Mouse (Mus musculus): ENCODE data around the gene Rbbp5. TPM values are rescaled to one million over a fixed set of nuclear protein-coding genes. Genes with fewer than 3 reads are reported as not detected.

Rbbp5 gene
- polyA plus RNA-seq, 1 experiment from 2014 or later = 41.9 TPM

DNA sequence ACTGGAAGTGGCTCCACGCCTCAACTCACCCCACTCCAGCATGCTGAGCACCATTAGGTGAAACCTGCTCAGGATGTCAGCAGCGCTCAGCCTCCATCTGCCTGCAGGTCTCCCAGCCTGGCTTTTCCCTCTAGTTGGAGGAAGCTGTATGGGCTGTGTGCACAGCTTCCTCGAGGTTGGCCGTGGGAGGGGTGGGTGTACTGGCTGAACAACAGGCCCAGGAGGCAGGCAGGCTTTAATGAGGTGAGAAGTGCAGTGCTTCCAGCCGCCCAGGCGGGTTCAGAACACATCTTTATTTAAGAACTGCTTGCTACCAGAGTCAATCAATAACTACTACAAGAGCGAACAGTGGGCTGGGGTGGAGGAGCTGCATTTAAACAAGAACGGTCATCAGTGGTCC lies 34.4 kb downstream of the Rbbp5 start:
- ATAC-seq (ENCODE audit: low read depth) = peak; percentile 24; the same call in 1 of the 2 replicates
- 47% methylated on average over 8 of the region's 8 CpGs for WGBS
- H3K4me3 ChIP-seq (ENCODE audit: low read depth, low read length) = no peak overlapping the region
- no peaks in the 10 kb centered on the region for H3K9me3 ChIP-seq (ENCODE audit: control insufficient read depth, low read length)
- H3K4me1 ChIP-seq (ENCODE audit: control insufficient read depth, insufficient read depth, low read length) = 0 out of 2 replicates have a peak, but pooled peaks cover 3% of the 10 kb centered on the region
- peaks cover 17% of the 10 kb centered on the region for H3K36me3 ChIP-seq (ENCODE audit: control insufficient read depth, insufficient read depth, low read length)
- no peak overlapping the region for H3K4me2 ChIP-seq (ENCODE audit: low read depth, low read length)
- H3K9ac ChIP-seq (replicated peaks; ENCODE audit: low read depth, low read length) = no peak overlapping the region
- H3K27me3 ChIP-seq (ENCODE audit: control insufficient read depth, insufficient read depth, low read length) = no peaks in the 10 kb centered on the region
- H3K27ac ChIP-seq (ENCODE audit: low read depth, low read length) = no peak overlapping the region

DNA sequence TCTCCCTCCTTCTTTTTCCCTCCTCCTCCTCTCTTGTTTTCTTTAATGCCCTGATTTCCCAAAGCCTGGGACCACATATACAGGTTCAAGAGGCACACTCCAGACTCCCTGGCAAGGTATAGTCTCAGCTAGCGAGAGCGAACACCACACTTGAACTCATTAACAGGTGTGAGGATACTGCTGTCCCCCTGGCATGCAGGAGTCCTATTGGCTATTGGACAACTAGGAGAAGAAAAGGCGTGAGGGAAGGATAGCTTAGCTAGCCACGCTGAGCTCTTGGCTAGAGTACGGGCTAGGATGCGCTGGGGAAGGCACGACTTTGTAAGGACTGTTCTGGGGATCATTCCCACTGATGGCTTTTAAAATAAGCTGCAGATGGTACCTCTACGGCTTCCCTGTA lies 34.9 kb downstream of the Rbbp5 start:
- H3K36me3 ChIP-seq (ENCODE audit: control insufficient read depth, insufficient read depth, low read length) = peaks cover 20% of the 10 kb centered on the region
- no peak overlapping the region for H3K27ac ChIP-seq (ENCODE audit: low read depth, low read length)
- H3K4me1 ChIP-seq (ENCODE audit: control insufficient read depth, insufficient read depth, low read length) = 0 out of 2 replicates have a peak, but pooled peaks cover 3% of the 10 kb centered on the region
- no peak overlapping the region for H3K9ac ChIP-seq (replicated peaks; ENCODE audit: low read depth, low read length)
- no peaks in the 10 kb centered on the region for H3K27me3 ChIP-seq (ENCODE audit: control insufficient read depth, insufficient read depth, low read length)
- H3K4me2 ChIP-seq (ENCODE audit: low read depth, low read length) = no peak overlapping the region
- ATAC-seq (ENCODE audit: low read depth) = no peak
- H3K4me3 ChIP-seq (ENCODE audit: low read depth, low read length) = no peak overlapping the region
- WGBS = 80% methylated on average over 8 of the region's 8 CpGs
- H3K9me3 ChIP-seq (ENCODE audit: control insufficient read depth, low read length) = no peaks in the 10 kb centered on the region

DNA sequence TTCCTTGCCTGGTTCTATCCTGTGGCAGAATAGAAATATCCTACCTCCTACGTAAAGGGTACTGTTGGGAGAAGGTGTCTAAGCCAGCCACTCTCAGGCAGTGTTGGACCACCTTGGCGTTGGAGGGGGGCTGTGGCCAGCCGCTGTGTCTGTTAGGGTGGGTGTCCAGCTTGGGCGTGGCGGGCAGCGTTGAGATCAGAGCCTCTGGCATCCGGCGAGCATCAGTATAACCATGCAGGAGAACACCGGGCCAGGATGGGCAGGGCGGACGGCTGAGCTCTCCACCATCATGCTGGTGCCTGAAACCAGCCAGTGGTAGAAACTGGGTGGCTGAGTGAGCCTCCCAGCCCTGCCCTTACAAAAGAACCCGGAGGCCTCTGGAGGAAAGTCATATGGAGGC lies 38.2 kb downstream of the Rbbp5 start:
- peaks cover 28% of the 10 kb centered on the region for H3K36me3 ChIP-seq (ENCODE audit: control insufficient read depth, insufficient read depth, low read length)
- no peak overlapping the region for H3K4me3 ChIP-seq (ENCODE audit: low read depth, low read length)
- no peaks in the 10 kb centered on the region for H3K27me3 ChIP-seq (ENCODE audit: control insufficient read depth, insufficient read depth, low read length)
- 91% methylated on average over 12 of the region's 12 CpGs for WGBS
- ATAC-seq (ENCODE audit: low read depth) = no peak
- H3K9me3 ChIP-seq (ENCODE audit: control insufficient read depth, low read length) = no peaks in the 10 kb centered on the region
- H3K9ac ChIP-seq (replicated peaks; ENCODE audit: low read depth, low read length) = no peak overlapping the region
- 0 out of 2 replicates have a peak, but pooled peaks cover 3% of the 10 kb centered on the region for H3K4me1 ChIP-seq (ENCODE audit: control insufficient read depth, insufficient read depth, low read length)
- H3K27ac ChIP-seq (ENCODE audit: low read depth, low read length) = no peak overlapping the region
- no peak overlapping the region for H3K4me2 ChIP-seq (ENCODE audit: low read depth, low read length)

DNA sequence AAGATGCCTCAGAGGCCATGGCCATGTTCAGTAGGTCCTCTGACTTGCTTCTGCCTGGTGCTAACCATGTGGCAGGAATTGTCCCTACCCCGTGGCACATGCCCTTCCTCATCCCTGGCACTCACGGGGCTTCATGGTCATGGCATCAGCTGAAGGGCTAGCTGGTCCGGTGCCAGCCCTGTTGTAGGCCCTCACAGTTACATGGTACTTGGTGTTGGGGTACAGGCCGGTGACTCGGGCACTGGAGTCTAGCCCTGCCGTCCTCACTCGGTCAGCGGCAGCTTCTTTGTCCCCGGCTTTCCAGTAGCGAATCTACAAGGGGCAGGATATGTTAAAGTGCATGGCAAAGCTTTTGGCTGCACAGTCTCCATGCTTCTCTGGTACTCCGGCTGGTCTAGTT lies 39.6 kb downstream of the Rbbp5 start:
- no peak overlapping the region for H3K4me2 ChIP-seq (ENCODE audit: low read depth, low read length)
- H3K9ac ChIP-seq (replicated peaks; ENCODE audit: low read depth, low read length) = no peak overlapping the region
- H3K36me3 ChIP-seq (ENCODE audit: control insufficient read depth, insufficient read depth, low read length) = peaks cover 30% of the 10 kb centered on the region
- no peaks in the 10 kb centered on the region for H3K9me3 ChIP-seq (ENCODE audit: control insufficient read depth, low read length)
- H3K27ac ChIP-seq (ENCODE audit: low read depth, low read length) = no peak overlapping the region
- no peak for ATAC-seq (ENCODE audit: low read depth)
- no peaks in the 10 kb centered on the region for H3K27me3 ChIP-seq (ENCODE audit: control insufficient read depth, insufficient read depth, low read length)
- H3K4me1 ChIP-seq (ENCODE audit: control insufficient read depth, insufficient read depth, low read length) = no peaks in the 10 kb centered on the region
- no peak overlapping the region for H3K4me3 ChIP-seq (ENCODE audit: low read depth, low read length)
- WGBS = 96% methylated on average over 11 of the region's 11 CpGs

DNA sequence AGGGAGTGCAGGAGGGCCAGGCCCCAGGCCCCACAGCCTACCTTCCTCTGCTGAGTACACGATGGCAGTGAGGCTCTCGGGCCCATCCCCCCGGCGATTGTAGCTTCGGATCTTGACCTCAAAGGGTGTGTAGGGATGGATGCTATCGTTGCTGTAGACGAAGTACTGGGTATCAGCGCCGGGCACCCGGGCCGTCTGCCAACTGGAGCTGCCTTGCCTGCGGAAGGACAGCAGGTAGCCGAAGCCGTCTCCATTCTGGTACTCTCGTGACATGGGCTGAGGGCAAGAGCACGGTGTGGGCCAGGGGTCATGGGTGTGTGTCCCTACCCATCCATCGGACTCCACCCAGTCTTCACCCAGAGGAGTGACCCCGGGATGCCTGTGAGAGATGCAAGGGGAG lies 41.5 kb downstream of the Rbbp5 start:
- 84% methylated on average over 18 of the region's 18 CpGs for WGBS

GRCm38 (mm10) chr1:132519734-132520133 lies 42.6 kb downstream of the Rbbp5 start:
- Histone ChIP-seq H3K9me3 (ENCODE audit: control insufficient read depth, low read length) (no peaks in the 10 kb centered on the region), H3K27ac (ENCODE audit: low read depth, low read length) (no peak overlapping the region), H3K27me3 (ENCODE audit: control insufficient read depth, insufficient read depth, low read length) (no peaks in the 10 kb centered on the region), H3K4me3 (ENCODE audit: low read depth, low read length) (no peak overlapping the region), H3K36me3 (ENCODE audit: control insufficient read depth, insufficient read depth, low read length) (peaks cover 37% of the 10 kb centered on the region), H3K9ac (replicated peaks; ENCODE audit: low read depth, low read length) (no peak overlapping the region), H3K4me2 (ENCODE audit: low read depth, low read length) (no peak overlapping the region), H3K4me1 (ENCODE audit: control insufficient read depth, insufficient read depth, low read length) (no peaks in the 10 kb centered on the region)
- ATAC-seq (ENCODE audit: low read depth) = no peak
- WGBS = 93% methylated on average over 11 of the region's 11 CpGs

More for the DNA sequence above, 41.5 kb downstream of the Rbbp5 start:
- Histone ChIP-seq H3K36me3 (ENCODE audit: control insufficient read depth, insufficient read depth, low read length) (peaks cover 43% of the 10 kb centered on the region), H3K9me3 (ENCODE audit: control insufficient read depth, low read length) (no peaks in the 10 kb centered on the region), H3K4me1 (ENCODE audit: control insufficient read depth, insufficient read depth, low read length) (no peaks in the 10 kb centered on the region), H3K4me2 (ENCODE audit: low read depth, low read length) (no peak overlapping the region), H3K9ac (replicated peaks; ENCODE audit: low read depth, low read length) (no peak overlapping the region), H3K27ac (ENCODE audit: low read depth, low read length) (no peak overlapping the region), H3K4me3 (ENCODE audit: low read depth, low read length) (no peak overlapping the region), H3K27me3 (ENCODE audit: control insufficient read depth, insufficient read depth, low read length) (no peaks in the 10 kb centered on the region)
- ATAC-seq (ENCODE audit: low read depth) = no peak

- peaks cover 31% of the 10 kb centered on the region for H3K36me3 ChIP-seq (ENCODE audit: control insufficient read depth, insufficient read depth, low read length)
- ATAC-seq (ENCODE audit: low read depth) = no peak
- H3K9ac ChIP-seq (replicated peaks; ENCODE audit: low read depth, low read length) = no peak overlapping the region
- 51% methylated on average over 2 of the region's 6 CpGs for WGBS
- no peaks in the 10 kb centered on the region for H3K9me3 ChIP-seq (ENCODE audit: control insufficient read depth, low read length)
- no peak overlapping the region for H3K4me2 ChIP-seq (ENCODE audit: low read depth, low read length)
- no peaks in the 10 kb centered on the region for H3K4me1 ChIP-seq (ENCODE audit: control insufficient read depth, insufficient read depth, low read length)
- H3K4me3 ChIP-seq (ENCODE audit: low read depth, low read length) = no peak overlapping the region
- no peaks in the 10 kb centered on the region for H3K27me3 ChIP-seq (ENCODE audit: control insufficient read depth, insufficient read depth, low read length)
- no peak overlapping the region for H3K27ac ChIP-seq (ENCODE audit: low read depth, low read length)
Observed at GRCm38 (mm10) chr1:132520764-132521163, 43.6 kb downstream of the Rbbp5 start.

DNA sequence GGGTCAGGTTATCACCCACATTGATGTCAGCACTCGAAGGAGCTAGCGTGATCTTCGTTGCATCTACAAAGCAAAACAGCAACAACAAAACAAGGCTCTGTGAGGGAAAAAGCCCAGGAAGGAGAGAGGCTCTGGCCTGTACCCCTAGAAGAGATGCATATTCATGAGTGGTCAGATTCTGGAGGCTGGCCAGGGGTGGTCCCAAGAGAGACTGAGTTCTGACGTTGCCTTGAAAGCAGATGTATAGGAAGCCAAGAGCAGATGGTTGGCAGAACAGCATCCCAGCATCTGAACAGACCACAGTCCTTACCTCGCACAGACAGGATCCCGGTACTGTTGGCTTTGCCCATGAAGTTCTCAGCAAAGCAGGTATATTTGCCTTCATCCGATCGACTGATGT lies 45.9 kb downstream of the Rbbp5 start:
- peaks cover 26% of the 10 kb centered on the region for H3K36me3 ChIP-seq (ENCODE audit: control insufficient read depth, insufficient read depth, low read length)
- no peak for ATAC-seq (ENCODE audit: low read depth)
- H3K27me3 ChIP-seq (ENCODE audit: control insufficient read depth, insufficient read depth, low read length) = no peaks in the 10 kb centered on the region
- no peak overlapping the region for H3K4me3 ChIP-seq (ENCODE audit: low read depth, low read length)
- H3K9ac ChIP-seq (replicated peaks; ENCODE audit: low read depth, low read length) = no peak overlapping the region
- no peak overlapping the region for H3K27ac ChIP-seq (ENCODE audit: low read depth, low read length)
- 71% methylated on average over 8 of the region's 8 CpGs for WGBS
- no peak overlapping the region for H3K4me2 ChIP-seq (ENCODE audit: low read depth, low read length)
- peaks cover 6% of the 10 kb centered on the region; the same call in 1 of the 2 replicates for H3K4me1 ChIP-seq (ENCODE audit: control insufficient read depth, insufficient read depth, low read length)
- no peaks in the 10 kb centered on the region for H3K9me3 ChIP-seq (ENCODE audit: control insufficient read depth, low read length)

DNA sequence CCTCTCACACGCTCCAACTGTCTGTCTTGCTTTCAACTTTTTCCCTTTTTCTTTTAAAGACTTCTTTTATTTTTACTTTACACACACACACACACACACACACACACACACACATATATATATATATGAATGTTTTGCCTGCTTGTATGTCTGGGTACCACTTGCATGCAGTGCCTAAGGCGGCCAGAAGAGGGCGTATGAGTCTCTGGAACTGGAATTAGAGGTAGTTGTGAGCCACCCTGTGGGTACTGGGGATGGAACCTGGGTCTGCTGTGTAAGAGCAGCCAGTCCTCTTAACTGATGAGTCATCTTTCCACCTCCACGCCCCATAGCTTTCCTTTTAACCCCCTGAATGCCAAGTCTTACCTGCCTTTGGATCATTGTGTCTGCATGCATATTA lies 46.8 kb downstream of the Rbbp5 start:
- ATAC-seq (ENCODE audit: low read depth) = no peak
- no peak overlapping the region for H3K4me2 ChIP-seq (ENCODE audit: low read depth, low read length)
- no peak overlapping the region for H3K9ac ChIP-seq (replicated peaks; ENCODE audit: low read depth, low read length)
- no peaks in the 10 kb centered on the region for H3K27me3 ChIP-seq (ENCODE audit: control insufficient read depth, insufficient read depth, low read length)
- H3K4me1 ChIP-seq (ENCODE audit: control insufficient read depth, insufficient read depth, low read length) = peaks cover 6% of the 10 kb centered on the region; the same call in 1 of the 2 replicates
- no peaks in the 10 kb centered on the region for H3K9me3 ChIP-seq (ENCODE audit: control insufficient read depth, low read length)
- no peak overlapping the region for H3K27ac ChIP-seq (ENCODE audit: low read depth, low read length)
- H3K36me3 ChIP-seq (ENCODE audit: control insufficient read depth, insufficient read depth, low read length) = peaks cover 20% of the 10 kb centered on the region
- H3K4me3 ChIP-seq (ENCODE audit: low read depth, low read length) = no peak overlapping the region
- 31% methylated on average over 4 of the region's 4 CpGs for WGBS
